Mouse (Mus musculus) CD8-positive naive resting alpha-beta T cell, adult 2 months (primary cell): ENCODE data around the gene Selenbp2.
"Not testable (repeated sequence)": the region's sequence is repeated elsewhere in the genome, so short reads cannot be mapped to it uniquely, and the experiment has no call there.

Experiments used
- DNase-seq, 2 experiments: peaks; one replicate each; pipeline ENCODE4 v3.0.0; 2022; ENCODE audit warnings: low read depth in 2 of 2, low spot score in 2 of 2

Selenbp2 gene

DNA sequence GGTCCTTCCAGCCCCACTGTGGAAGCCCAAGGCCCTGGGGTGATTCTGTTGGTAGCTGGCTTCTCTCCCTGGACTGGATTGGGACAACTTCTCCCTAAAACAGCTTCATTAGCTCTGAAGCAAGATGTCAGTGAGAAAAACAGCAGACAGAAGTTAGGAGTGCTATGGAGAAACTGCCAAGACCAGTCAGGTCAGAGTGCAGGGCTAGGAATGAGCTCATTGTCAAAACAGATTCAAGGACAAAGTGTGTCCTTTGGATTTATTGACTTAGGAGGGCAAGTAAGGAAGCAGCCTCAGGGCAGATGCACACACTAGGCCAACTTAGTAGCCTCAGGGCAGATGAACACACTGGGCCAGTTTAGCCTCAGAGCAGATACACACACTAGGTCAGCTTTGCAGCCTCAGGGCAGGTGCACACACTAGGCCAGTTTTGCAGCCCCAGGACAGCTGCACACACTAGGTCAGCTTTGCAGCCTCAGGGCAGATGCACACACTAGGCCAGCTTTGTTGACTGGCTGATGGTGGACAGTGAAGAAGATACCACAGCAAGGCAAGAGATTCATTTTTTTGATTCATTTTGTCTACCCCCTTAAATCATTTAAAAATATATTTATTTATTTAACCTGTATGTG, 2.6 kb upstream of the Selenbp2 start:
- DNase-seq = no peak

- DNase-seq = not testable (repeated sequence)
Measured at GRCm38 (mm10) chr3:94691694-94692093, 1.7 kb upstream of the Selenbp2 start.

- DNase-seq = not testable (repeated sequence)
Measured at GRCm38 (mm10) chr3:94693874-94694273, 518 bp downstream of the Selenbp2 start.

DNA sequence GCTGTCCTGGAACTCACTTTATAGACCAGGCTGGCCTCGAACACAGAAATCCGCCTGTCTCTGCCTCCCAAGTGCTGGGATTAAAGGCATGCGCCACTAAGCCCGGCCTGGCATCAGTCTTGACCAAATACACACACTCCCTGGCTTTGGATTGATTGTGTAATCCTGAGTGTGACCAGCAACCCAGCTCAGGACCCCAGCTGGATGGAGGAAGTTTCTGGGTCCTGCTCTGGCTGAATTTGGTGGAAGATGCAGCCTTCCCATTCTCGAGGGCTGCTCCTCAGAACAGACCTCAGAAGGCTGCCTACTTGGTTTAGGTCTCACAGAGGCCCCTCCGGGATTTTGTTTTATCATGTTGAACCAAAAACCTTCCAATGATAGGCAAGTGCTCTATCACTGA, 2.2 kb downstream of the Selenbp2 start:
- not testable (repeated sequence) for DNase-seq

DNA sequence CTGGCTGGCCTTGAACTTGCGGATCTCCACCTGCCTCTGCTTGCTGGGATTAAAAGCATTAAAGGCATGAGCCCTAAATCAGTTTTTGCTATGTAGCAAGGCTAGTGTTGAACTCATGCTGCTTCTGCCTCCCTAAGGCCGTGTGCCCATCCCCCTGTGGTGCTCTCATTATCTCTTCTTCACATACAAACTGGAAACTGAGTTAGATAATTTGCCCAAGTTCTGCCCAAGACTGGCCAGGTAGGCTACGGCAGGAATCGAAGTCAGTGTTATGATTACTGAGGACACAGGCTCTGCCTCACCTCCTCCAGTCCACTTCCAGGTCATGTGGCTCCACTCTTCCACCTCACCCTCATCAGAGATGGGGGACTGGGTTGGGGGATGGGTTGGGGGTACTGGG, 2.9 kb downstream of the Selenbp2 start:
- DNase-seq = not testable (repeated sequence)

- DNase-seq = not testable (repeated sequence)
Measured at GRCm38 (mm10) chr3:94702163-94702810, 8.9 kb downstream of the Selenbp2 start.

- no peak for DNase-seq
Measured at GRCm38 (mm10) chr3:94702856-94703255, 9.5 kb downstream of the Selenbp2 start.

GRCm38 (mm10) chr3:94703364-94703763, 10.0 kb downstream of the Selenbp2 start:
- DNase-seq = peak in 1 of 2 experiments; percentile 5

GRCm38 (mm10) chr3:94710591-94710990, 17.2 kb downstream of the Selenbp2 start:
- DNase-seq = not testable (repeated sequence)

DNA sequence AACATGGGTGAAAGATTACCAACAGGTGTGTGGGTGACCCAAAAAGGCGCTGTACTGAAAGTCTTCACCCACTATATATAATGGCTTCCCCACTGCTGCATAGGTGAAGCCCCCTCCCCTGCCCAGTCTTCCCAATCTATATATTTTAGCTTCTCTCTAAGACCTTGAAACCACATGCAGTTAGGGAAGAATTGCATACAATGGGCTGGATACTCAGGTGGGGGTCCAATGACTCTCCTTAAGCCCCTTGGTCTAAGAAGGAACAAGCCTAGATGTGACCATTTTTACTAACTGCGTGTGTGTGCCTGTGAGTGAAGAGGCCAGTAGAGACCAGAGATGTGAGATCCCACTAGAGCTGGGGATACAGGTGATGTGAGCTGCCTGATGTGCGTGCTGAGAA, 20.1 kb downstream of the Selenbp2 start:
- not testable (repeated sequence) for DNase-seq

GRCm38 (mm10) chr3:94718253-94718652, 24.9 kb downstream of the Selenbp2 start:
- DNase-seq = not testable (repeated sequence)

DNA sequence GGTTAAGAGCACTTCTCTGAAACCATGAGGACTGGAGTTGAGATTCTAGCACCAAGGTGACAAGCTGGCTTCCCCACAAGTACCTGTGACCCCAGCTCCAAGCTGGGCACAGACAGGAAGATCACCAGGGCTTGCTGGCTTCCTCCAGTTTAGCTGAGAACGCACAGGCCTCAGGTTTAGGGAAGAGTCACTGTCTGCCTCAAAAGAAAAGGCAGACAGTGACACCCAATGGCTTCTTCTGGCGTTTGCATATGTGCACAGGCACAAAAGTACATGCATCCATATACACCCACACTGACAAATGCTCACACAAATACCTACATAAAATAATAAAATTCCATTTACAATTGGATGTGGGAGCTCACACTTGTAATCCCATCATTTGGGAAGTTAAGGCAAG, 30.3 kb downstream of the Selenbp2 start:
- not testable (repeated sequence) for DNase-seq

- no peak for DNase-seq
Measured at GRCm38 (mm10) chr3:94745691-94746090, 52.3 kb downstream of the Selenbp2 start.
